Mouse (Mus musculus): ENCODE data around the gene Prph. TPM values are rescaled to one million over a fixed set of nuclear protein-coding genes. Genes with fewer than 3 reads are reported as not detected.
"Not testable (repeated sequence)": the region's sequence is repeated elsewhere in the genome, so short reads cannot be mapped to it uniquely, and the experiment has no call there.

Gene Prph
- polyA plus RNA-seq, 1 experiment from 2014 or later, result 1.1 TPM

DNA sequence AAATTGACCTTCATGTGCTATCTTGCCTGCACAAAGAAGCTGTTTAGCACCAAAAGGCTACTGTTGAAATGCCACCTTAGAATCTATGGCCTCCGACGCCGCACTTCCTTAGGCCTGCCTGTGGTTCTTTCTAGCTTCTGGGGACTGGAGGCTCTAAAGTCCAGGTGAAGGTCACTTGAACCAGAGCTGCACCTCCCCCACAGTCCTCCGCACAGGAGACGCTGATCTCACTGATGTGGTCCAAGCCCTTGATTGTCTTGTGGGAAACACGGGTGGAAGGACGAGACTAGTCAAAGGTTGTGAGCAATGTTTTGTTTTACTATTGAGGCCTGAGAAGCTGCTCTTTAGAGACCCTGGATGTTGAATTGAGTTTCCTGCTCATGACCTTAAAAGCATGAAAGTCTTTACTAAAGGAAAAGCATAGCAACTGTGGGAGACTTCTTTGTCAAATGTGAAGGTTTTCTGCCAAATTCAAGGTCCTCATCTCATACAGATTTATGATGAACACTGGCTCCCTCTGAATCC, 22.2 kb upstream of the Prph start:
- DNase-seq (ENCODE audit: low spot score), result no peak

DNA sequence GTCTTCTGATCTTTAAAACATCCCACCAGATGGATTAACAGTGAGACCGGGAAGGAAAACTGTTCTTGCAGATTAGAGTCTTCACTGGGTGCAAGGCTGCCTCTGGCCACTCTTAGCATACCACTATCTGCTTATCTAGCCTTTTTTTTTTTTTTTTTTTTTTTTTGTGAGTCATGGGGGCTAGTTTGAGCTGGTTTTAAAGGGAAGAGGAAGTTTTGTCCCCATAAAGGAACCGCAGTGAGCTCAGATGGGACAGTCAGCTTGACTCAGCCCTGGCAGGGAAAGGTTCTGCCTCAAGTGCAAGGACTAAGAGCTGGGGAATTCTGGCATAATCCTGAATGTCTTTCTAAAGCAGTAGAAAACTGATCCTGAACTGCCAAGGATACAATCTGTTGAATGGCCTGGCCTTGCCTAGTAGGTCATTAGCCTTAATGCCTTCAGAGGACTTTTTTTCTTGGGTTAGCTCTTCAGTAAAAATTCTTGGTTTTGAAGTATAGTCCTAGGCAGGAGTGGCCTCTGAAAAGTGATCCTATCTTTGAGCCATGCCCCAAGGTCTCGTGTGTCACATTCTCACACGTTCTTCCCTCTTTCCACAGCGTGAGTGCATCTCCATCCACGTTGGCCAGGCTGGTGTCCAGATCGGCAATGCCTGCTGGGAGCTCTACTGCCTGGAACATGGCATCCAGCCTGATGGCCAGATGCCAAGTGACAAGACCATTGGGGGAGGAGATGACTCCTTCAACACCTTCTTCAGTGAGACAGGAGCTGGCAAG, 21.3 kb upstream of the Prph start:
- no peak for DNase-seq (ENCODE audit: low spot score)

DNA sequence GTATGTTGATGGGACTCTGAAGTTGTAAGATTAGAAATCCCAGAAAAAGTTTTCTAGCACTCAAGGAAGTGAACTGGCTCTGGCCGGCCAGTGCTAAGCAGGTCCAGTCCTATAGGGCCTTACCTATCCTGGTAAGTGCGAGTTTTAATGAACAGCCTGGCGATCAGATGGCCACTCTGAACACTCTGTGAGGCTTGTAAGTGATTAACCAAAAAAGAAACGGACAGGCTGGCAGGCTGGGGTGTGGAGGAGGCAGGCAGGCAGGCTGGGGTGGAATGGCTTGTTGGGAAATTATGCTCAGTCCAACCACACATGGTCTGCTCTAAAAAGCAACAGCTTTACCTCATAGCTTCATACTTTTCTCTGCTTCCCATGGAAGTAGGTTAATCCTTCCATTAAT, 19.5 kb upstream of the Prph start:
- DNase-seq (ENCODE audit: low spot score), result no peak

DNA sequence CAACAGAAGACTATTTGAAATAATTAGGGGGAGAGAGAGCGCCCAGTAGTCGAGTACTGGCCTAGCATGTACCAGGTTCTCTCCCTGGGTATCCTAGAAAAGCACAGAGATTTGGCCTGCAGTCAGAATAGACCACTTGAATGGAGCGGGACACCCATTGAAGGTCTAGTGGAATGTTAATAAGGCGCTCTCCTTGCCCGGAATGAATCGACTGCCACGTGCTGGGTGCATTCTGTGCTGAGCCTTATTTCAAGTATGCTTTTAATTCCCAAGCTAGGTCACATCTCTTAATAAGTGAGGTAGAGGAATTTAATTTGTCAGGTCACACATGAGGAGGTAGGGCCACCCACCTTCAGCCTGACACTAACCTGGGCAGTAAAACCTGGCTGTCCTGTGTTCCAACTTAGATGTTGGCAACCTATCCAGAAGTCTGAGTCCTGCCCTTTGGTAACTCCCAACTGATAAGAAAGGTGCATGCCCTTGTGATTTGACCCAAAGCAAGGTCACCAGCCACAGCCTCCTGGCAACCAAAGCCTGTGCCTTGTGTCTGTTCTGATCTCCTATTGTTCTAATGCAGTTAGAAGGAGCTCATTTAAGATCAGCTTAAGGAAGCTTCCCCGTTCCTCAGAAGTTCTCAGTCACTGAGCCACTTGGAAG, 18.6 kb upstream of the Prph start:
- no peak for DNase-seq (ENCODE audit: low spot score)

DNA sequence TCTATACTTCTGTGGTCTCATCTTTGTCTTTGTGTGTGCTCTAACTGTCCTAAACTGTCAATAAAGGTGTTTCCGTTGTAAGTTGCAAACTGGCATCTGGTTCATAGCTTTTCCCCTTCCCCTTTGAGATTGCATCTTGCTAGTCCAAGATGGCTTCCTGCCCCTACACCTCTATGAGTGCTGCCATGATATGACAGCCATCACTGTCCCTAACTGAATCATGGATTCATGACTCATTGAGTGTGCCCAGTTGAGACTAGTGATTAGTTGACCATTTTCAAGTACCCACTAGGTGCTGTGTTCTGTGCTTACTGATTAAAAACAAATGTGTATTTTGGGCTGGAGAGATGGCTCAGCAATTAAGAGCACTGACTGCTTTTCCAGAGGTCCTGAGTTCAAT, 16.9 kb upstream of the Prph start:
- no peak for DNase-seq (ENCODE audit: low spot score)

DNA sequence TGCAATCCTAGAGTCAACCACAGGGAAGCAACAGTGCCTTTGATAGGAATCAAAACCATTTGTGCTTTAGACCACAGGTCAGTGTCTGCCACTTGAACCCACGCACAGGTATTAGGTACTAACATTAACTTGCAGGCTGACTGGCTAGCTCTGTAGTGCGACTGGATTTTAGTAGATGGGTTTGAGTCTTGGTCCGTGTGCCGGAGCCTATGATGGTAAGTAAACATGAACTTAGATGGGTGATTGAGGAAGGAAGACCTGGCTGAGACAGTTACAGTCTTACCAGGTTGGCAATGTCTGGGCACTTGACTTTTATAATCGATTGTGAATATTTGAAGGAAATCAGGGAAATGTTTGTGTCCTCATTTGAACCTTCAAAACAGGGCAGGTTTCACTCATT, 16.2 kb upstream of the Prph start:
- no peak for DNase-seq (ENCODE audit: low spot score)

DNA sequence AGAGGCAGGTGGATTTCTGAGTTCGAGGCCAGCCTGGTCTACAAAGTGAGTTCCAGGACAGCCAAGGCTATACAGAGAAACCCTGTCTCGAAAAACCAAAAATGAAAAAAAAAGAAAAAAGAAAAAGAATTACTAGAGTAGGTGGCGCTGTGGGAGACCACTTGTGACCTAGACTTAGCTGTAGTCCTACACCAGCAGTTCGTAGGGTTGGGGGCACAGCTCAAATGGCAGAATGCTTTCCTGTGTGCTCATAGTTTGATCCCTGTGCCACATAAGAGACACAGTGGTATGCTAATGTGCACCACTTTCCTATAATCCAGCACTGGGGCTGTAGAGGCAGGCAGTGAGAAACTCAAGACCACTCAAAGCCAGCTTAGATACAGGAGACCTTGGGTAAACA, 15.7 kb upstream of the Prph start:
- no peak for DNase-seq (ENCODE audit: low spot score)

DNA sequence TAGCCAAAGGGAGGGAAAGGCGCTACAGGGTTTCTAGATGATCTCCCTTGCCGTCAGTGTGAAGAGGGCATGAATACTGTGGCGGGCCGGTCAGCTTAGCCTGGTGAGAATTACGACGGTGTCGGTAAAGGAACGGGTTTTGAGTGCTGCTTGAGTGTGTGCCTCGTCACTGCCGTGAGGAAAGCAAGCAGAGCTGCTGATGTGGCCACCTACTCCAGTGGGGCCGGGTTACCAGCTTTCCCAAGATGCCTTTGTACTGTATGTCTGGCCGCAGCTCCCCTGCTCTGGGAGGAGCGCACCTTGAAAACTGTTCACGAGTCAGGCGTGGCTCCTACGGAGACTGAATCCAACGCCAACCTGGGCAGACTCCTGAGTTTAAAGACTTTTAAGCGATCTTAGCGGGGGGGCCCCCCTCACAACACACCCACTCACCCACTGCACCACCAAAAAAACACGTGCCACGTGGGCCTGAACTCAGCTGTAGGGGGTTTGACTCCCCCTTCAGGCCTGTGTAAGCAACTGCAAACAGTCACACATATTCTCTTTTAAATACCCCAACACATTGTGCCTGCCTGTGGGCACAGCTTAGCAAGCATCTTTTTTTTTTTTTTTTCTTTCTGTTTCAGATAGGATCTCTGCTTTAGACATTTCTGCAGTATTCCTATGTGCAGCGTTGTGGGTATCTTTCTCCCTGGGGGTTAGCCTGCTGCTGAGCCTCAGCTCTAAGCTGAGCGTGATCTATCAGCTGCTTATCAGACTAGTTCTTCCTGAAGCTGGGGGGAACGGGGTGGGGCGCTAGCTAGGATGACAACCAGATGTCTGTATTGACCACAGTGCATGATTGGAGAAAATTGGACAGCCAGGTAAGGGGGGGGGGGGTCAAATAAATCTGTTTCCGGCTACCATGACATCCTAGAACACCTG, 14.7 kb upstream of the Prph start:
- DNase-seq (ENCODE audit: low spot score), result peak; percentile 24

DNA sequence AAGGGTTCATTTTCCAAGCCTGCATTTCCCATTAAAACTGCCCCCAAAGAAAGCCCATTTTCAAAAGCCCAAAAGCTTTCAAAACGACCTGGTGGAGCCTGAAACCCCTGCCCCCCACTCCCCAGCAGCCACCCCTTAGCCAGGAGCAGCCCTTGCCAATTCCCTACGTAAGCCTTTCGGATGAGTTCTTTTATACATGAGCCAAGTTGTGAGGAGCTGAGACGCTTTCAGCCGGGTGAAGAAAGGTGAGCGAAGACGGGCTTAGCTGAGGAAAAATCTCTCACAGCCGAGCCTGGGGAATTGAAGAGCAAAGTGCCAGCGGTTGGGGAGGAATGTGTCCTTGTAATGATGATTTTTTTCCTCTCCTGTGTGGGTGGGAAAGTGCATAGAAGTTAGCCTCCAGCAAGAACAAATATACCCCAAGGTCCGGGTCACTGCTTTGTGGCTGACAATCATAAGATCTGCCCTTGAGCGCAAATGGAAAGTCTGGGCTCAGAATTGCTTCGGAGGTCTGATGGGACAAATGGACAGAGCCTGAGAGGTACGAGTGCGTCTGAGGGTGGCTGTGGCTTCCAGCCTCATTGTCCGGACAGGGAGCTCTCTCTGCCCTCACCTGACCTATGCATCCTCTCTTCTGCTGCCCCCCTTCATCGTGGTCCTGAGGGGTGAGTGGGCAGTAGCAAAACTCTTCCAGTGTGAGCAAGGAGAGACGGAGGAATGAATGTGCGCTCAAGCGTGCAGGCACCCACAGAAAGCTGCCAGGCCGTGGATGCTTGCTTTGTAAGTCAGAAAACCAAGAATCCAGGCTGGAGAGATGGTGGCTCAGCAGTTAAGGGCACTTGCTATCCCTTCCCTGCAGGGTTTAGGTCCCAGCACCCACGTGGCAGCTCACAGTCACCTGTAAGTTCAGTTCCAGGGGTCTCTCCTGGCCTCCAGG, 13.8 kb upstream of the Prph start:
- DNase-seq (ENCODE audit: low spot score), result no peak

DNA sequence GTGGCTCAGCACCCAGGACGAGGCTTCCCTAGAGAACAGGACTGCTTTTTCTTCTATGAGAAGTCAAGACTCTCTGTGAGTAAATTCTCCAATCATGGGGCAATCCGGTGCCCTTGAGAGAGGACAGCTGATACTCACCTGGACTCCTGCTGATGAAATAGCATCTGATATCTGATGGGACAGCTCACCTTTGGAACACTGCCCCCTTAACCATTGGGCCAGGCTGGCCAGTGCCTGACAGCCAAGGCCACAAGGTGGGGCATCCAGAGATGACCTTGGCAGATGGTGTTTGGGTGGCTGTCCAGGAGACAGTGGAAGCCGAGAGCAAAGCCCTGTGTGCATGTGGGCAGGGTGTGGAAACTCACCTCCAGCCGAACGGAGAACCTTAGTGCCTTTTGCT, 12.6 kb upstream of the Prph start:
- no peak for DNase-seq (ENCODE audit: low spot score)

DNA sequence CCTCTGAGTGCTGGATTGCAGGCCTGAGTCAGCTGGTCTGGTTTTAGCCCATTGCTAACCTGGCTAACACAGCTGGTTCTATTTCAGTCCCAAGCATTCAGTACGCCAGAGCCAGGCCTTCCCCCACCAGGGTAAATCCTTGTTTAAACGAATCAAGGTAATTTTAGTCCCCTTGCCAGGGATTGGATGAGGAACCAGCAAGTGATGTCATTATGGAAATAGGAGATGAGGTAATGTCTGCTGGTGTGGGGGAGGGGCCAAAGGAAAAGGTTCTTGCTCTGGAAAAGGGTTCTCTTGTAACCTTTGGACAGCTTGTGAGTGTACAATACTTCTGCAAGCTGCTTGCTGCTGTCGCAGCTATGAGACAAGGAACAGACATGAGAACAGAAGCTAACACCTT, 10.1 kb upstream of the Prph start:
- DNase-seq (ENCODE audit: low spot score), result no peak

DNA sequence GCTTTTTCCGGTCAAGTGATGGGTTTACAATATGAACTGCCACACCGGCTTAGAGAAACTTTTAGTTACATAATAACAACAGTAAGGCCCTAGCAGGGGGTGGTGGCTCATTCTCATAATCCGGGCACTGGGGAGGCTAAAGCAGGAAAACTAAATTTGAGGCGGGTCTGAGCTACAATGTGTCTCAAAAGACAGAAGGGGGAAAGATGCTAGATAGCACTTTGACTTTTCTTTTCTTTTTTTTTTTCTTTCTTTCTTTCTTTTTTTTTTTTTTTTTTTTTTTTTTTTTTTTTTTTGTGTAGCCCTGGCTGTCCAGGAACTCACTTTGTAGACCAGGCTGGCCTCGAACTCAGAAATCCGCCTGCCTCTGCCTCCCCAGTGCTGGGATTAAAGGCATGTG, 9.2 kb upstream of the Prph start:
- not testable (repeated sequence) for DNase-seq (ENCODE audit: low spot score)

DNA sequence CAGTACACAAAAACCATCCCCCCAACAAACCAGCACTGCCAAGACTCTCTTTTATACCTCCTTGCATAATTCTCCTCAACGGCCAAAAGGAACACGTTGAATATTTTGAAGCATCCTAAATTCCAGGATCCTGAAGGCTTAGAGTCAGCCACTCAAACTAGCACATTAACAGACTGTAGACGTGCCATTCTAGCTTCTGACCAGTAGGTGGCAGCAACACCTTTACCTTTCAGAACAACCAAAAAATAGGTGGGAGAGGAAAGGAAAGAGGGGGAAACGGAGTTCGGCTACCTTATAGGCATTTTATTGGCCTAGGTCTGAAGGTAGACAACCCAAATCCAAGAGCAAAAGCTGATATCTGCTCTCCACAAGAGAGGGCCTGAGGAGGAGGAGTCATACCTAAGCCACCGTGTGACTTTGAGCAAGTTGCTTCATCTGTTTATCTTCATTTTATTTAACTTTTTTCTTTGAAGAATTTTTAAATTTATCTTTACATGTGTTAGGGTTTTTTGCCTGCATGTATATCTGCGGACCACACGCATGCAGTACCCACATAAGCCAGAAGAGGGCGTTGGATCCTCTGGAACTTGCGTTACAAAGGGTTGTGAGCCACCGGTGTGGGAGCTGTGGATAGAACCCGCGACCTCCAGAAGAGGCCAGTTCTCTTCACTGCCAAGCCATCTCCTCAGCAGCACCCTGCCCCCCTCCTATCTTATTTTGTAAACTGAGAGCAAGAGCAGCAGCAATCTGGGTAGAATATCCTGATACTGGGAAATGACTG, 5.3 kb upstream of the Prph start:
- peak; percentile 80 for DNase-seq (ENCODE audit: low spot score)

DNA sequence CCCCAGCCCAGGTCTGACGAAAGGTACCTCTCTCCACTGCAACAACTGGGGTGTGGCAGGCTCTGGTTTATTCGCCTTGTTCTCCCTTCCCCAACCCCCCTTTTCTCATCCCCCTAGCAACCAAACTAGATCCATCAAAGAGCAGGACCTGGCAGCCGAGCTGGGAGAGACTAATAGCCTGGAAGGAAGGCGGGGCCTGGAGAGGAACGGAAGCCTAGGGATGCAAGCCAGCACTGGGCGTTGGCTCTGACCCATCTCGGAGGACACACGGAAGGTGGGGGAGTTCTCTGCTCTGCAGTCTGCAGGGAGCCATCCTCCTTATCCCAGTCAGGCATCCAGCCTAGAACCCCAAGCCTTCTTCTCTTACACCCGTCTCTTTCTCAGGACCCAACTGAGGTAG, 1.6 kb upstream of the Prph start:
- DNase-seq (ENCODE audit: low spot score), result no peak

DNA sequence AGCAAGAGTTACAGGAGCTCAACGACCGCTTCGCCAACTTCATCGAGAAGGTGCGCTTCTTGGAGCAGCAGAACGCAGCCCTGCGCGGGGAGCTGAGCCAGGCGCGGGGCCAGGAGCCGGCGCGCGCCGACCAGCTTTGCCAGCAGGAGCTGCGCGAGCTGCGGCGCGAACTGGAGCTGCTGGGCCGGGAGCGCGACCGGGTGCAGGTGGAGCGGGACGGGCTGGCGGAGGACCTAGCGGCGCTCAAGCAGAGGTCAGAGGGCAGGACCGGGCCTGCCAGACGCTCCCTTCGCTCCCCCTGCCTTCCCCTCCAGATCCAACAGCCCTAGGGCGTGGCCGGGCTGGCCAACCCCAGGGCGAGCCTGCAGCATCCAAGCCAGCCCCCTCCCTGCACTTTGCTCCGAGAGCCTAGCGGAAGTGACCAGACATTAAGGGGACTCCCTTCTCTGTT, 562 bp downstream of the Prph start:
- DNase-seq (ENCODE audit: low spot score), result no peak

DNA sequence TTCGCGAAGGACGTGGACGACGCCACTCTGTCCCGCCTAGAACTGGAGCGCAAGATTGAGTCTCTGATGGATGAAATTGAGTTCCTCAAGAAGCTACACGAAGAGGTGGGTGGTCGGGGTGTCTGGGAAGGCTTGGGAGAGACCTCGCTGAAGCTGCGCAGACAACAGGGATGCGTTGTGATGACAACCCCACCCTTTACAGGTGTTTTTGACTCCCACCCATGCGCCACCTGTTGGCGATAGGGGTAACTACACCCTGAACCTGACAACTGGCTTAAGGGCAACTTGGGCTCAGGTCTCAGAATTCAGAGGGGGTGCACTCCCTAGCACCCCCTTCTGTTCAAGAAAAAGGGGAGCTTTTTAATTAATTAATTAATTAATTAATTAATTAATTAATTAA, 1.4 kb downstream of the Prph start:
- DNase-seq (ENCODE audit: low spot score), result peak; percentile 73

DNA sequence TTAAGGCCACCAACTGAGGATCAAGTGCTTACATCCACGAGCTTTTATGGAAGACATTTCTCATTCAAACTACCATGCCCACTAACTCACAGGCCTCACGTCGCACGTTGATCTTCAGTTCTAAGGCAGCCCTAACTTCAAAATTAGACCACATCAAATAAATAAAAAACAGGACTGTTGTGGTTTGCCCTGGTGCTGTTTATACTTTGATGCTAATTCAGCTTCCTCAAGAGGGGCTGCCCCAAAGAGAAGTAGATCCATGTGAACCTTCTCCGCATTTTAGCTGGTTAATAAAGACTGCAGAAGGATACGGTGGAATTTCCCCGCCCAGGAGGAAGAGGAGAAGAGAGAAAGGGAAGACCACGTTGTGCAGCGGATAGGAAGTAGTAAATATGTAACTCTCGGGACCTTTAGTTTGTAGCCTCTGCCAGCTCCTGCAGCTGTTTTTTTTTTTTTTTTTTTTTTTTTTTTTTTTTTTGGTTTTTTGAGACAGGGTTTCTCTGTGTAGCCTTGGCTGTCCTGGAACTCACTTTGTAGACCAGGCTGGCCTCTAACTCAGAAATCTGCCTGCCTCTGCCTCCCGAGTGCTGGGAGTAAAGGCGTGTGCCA, 10.7 kb downstream of the Prph start:
- peak; percentile 25 for DNase-seq (ENCODE audit: low spot score)

DNA sequence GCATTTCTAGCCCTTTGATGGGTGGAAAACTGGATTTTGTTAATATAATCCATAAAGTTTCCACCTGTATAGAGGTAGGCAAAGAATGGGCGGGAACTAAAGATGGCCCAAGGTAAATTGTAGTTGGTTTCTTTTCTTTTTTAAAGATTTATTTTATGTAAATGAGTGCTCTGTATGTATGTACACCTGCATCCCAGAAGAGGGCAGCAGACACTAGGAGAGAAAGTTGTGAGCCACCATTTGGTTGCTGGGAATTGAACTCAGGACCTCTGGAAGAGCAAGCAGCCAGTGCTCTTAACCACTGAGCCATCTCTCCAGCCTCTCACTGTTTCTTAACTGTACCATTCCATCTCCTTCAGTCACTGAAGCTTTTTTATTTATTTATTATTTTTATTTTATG, 17.0 kb downstream of the Prph start:
- no peak for DNase-seq (ENCODE audit: low spot score)

DNA sequence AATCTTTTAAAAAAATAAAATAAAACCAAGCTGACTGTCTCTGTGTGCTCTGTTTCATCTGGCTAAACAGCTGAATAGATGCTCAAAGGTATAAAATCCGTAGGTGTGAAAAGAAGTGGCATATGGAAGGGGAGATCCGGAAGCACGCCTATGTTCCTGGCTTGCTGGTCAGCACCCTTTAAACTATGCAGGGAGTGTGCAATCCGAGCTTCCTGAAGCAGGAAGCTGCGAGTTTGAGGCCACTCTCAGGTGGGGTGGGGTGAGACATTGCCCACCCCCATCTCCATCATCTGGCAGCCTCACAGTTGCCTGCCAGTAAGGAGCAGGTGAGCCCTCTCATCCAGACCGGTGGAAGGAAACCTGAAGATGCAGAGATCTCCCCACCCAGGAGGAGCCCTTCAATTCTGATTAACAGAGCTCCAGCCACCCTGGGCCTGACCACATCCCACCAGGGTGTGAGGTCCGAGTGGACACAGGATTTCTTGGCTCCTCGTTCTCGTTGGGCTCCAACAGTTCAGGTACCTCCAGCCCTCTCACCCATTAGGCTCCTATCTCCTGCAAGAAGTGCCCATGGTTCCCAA, 19.1 kb downstream of the Prph start, which contains the start of gene Troap:
Gene Troap, plus strand, starts transcription at position 557 of the 581 bp plus-strand sequence.
- DNase-seq (ENCODE audit: low spot score), result peak; percentile 23

Measured in thymus, postnatal 0 days (tissue).